Mouse (Mus musculus) Muller cell, postnatal 12 days (primary cell): Measurements from ENCODE around the gene Cntnap2.
"Not testable (repeated sequence)": the region's sequence is repeated elsewhere in the genome, so short reads cannot be mapped to it uniquely, and the experiment has no call there.

ENCODE experiments used
- DNase-seq: peaks from one replicate; pipeline ENCODE4 v3.0.0-alpha.2; 2015; ENCODE audit errors: inconsistent ontology term

The Cntnap2 gene

DNA sequence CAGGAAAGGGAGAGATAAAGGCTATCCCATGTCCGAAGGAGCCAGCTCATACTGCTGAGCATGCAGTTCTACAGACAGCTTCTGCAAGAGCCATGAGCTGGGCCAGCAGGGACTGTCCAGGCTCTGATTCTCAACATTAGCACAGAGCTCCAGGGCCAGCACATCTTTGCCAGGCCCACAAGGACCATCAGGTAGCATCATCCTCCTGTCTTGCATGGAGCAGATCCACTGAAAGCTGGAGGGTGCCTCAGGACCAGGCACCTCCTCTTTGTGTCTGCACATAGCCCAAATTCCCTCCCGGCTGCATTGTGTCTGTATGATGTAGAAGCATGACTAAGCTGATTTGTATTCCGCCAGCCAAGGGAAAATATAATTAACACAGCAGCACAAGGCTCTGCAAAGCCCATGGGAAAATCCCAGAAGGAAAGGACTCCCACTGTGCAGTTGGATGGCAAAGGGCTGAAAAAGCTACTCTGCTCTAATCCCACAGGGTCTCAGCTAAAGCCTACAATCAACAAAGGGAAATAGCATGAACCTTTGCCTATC is 2180.3 kb downstream of the Cntnap2 start:
- DNase-seq = peak; percentile 97

DNA sequence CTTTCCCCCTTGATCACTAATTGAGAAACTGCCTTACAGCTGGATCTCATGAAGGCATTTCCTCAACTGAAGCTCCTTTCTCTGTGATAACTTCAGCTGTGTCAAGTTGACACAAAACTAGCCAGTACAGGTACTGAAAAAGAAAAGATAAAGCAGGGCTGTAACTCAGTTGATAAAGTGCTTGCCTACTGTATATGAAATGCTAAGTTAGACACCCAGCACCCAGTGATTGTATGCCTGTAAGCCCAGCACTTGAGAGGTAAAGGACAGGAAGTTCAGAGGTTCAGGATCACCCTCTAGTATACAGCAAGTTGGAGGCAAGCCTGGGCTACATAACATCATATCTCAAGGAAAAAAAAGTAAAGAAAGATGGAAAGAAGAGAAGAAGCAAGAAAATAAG is 2182.2 kb downstream of the Cntnap2 start:
- no peak for DNase-seq

DNA sequence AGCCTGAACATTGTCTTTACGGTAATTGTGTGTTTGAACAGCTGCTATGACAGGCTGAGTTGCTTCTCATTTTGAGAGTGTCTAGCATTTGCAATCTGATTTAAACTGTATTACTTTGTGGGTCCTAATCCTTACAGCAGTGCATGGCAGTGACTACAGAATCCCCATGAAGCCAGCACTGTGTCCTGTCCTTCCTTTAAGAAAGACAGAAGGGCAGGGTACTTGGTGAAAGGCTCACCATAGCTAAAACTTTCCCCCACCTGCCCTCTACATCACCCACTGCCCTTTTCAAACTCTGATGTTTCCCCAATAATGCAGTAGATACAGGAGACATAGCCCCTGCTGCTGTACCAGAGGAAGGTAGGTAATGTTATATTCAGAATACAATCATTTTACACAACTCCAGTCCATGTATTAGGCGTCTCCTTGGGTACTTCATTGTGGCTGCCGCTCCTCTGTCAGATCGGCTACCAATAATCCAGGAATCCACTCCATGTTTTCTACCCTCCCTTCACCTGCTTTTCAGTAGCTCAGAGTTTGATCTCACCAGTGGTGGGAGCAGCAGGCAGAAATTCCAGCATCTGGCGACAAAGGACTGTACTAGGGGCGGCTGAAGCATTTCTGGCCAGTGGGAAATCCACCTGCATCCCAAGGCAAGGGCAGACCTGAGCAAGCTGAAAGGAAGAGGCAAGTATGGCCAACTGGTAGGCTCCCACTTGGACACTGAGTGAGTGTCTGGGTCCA is 2184.9 kb downstream of the Cntnap2 start:
- DNase-seq = peak; percentile 86

DNA sequence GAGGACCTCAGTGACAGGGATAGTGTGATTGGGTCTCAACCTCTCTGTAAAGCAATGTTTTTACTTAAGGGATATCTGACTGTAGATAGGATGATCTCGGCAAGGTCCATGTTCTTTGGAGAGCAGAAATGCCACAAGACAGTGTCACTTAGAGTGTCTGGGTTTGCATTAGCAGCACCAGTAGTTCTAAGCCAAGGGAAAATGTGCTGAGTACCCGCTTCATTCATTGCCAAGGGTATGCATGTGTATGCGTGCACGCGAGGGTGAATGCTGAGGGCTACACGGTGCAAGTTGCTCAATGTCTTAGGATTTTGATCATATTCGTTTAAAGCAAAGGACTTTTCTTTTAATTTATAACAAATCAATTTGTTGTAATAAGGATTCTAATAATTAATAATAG is 2185.5 kb downstream of the Cntnap2 start:
- DNase-seq = no peak

DNA sequence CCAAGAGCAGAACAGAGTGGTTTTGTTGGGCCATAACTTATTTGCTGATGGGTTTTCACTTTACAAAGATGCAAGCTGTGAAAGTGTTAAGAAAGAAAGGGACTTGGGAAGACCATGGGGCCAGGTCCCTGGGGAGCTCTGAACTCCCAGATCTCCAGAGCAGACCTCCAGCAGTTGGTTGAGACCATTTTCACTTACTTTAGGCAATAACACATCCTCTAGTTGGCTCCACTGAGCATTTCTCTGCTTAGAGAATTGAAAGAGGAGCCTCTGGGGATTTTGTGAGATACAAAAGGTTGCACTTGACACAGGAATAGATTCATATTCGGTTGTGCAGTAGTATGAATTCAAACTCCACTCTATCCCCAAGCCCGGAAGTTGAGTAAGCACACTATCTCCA is 2196.1 kb downstream of the Cntnap2 start:
- no peak for DNase-seq

DNA sequence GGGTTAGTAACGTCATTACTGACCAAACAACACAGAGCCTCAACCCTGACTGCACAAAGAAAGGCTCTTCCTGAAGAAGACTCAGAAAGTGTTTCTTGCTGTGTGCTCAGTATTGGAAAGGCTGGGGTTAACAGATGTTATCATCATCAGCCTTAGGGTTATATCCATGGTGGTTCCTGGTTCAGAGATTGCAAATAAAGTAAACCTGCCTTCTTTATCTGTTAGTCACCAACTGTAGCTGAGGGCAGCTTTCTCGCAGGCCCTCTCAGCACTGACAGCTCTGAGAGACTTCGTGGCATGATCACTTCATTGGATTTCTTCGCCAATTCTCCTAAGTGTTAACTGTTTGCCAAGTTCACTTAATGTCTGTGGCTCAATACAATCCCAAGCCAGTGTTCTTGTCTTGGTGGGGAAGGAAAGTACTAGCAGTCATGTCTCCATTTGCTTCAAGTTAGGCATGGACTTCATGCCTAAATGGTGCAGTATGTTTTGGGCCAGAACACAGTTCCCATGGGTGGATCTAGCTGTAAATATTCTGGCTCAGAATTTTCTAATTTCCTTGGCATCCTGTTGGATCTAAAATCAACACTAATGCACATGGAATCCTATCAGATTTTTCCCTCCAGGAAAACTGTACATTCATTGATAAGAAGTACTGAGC is 2197.2 kb downstream of the Cntnap2 start:
- no peak for DNase-seq

DNA sequence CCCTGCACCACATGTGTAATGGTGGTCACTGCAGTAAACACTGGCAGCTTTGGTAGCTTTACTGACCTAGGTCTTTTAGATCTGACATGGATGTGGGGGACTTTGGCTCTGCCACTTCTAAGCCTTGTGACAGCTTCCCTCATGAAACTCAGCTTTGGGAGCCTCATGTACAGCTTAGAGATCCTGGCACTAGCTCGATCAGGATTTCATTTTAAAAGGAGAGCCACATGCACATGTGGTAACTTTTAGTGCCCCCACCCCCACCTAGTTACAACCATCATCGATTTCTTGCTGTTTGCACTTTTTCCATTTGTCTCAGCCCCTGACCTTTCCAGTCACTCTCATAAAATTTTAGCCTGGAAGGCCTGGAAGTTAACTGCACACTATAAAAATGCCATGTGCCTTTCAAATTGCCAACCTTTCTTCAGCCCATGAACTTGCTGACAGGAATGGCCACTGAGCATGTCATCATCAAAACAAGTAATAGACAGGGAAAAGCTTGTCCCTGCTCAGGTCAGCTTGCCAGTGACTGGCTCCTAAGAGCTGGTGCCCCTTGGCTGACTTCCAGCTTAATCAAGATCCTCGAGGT is 2197.9 kb downstream of the Cntnap2 start:
- DNase-seq = no peak

DNA sequence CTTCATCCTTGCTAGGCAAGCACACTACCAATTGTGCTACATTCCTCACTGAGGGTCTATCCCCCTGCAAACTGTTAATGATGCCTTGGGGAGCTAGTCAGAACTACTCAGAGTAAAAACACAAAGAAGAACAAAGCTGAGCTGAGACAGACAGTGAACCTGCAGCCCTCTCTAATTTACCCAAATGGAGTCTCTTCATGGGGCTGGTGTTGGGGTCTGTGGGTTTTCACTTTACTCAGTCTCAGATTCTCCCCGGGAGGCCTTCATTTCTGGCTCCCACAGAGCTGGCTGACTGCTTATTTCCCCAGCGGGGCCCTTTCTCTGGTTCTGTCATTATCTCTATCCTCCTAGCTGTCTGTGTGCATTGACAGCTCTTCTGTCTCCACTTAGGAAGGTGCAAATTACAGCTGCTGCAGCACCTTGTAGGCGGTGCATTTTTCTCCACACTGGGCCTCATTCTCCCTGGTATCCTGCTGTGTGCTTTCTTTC is 2200.5 kb downstream of the Cntnap2 start:
- DNase-seq = no peak

DNA sequence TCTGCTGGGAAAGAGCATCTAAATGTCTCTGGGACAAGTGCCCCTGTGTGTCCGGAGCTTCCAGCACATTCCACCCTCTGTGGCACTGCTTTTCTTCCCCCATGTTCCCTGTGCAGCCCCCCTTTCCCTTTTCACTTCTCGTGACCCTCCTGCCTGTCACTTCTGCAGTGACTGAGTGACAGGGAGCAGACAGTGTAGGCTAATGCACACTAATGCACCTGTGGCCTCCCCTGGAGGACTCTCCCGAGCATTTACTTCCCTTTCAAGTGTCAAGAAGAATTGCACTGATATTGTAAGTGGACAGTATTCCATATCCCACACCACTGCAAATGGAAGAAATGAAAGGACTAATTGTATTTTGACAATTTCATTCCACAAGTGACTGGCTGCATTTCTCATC is 2208.1 kb downstream of the Cntnap2 start:
- DNase-seq = no peak

DNA sequence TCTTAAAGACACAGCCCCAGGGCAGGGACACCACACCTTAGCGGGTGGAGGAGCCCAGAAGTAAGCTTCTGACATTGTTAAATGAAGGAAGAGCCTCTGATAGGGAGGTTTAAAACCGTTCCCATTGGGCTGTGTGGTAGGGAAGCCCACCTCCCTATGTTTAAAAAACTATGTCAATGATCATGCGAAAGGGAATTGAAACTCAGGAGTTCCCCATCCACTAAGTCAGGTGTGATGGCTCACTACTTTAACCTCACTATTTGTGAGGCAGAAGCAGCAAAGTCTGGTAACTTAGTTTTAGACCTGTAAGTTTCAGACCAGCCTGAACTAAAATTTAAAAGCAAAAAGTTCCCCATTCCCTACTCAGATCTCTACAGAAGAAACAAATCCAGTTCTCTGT is 2210.3 kb downstream of the Cntnap2 start:
- no peak for DNase-seq

DNA sequence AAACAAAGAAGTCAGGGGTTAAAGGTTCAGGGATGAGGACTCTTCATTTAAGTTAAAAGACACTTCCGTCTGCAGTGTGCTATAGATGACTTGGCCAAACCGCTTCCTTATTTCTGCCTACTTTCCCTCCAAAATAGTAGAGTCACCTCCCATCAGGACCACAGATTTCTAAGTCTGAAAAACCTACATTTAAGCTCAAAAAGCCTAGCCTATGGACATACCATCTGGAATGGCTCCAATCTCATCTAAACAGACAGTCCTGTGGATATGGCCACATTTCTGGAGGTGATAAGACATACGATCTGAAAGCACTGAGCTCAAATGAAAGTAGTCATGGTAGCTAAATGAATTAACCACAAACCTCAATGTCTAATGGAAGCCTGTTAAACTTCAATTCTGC is 2212.4 kb downstream of the Cntnap2 start:
- no peak for DNase-seq

DNA sequence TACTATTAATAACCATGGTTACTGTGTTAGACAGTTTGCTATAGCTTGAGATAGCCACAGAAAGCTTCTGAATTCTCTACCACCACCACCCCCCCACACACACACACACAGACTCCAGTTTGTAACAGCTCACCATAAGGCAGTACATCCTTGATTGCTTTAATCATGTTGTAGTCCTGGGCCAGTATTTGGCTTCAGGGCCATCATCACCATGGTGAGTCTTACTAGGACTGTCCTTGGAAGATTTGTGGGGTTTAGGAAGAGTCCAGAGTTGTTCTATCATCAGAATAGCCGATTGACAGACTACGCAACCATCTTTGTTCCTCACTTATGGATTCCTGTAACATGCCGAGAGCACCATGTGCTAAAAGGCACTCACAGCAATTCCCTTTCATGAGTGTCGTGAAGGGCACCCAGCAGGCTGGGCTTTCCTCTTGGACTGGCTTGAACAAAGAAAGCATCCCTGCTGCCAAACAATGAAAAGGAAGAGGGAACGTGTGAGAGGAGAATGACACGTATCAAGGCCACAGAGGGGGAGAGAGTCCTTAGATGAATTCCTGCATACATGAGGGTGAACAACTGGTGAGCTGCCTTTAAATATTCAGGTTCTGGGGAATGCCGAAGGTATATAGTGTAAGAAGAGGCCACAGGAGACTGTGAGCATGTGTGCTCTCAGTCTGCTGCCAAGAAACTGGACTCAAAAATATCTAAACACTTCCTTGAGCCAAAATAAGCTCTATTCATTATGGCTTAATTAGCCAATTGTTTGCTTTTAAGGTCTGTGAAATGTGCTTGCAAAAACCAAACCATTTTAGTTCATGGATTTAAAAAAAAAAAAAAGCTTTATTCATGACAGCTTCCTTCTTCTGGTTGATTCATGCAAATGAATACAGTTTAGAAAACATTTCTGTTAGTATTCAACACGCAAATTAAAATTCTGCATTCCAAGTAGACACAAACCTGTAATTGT is 2213.7 kb downstream of the Cntnap2 start:
- DNase-seq = peak; percentile 82

DNA sequence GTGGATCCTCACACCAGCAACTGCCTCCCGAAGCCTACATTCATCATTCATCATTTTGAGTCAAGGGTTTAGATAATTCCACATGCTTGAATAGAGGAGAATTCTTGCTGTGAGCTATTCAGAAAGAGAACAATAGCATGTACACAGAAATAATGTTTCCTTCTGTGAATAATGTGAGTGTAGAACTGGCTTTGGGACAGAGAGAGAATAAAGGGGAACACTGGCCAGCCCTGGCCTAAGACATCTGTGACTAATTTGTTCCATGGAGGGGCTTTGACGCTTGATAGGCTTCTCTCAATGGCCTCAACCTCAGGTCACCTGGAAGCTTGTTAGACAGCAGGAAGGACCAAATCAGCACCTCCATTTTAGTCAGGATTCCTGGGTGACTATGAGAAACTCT is 2215.9 kb downstream of the Cntnap2 start:
- peak; percentile 96 for DNase-seq

DNA sequence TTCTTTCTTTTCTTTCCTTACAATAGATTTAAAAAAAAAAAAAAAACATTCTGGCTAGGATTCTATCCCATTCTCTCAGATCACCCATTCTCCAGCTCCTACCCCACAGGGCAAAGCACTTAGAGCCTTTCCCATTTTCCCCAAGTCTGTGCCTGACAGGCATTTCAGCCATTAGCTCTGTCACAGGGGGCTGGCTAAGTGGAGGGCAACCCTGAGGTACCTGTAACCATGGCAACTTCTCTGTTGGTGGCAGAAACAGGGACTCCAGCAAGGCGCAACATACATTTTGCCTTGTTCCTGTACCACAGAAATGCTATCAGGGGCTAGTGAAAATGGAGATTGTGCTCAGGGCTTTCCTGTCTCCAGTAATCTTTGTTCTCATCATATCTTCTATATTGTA is 2220.0 kb downstream of the Cntnap2 start:
- DNase-seq = no peak

DNA sequence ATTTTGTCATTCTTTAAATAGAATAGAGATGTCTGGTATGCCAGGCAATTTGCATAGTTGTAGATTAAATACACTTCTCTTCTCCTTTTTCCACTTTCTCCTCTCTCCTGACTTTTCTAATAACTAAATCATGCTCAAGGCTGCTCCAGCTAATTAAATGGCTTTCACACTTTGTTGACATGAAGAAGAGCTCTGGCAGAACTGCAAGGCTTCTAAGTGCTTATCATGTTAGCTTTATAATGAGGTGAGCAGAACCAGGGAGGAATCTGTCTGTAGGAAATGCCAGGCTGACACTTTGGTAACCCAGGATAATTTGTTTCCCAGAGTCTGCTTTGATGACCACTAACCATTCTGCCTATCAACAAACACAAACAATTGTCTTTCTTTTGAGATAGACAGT is 2222.4 kb downstream of the Cntnap2 start:
- DNase-seq = no peak

DNA sequence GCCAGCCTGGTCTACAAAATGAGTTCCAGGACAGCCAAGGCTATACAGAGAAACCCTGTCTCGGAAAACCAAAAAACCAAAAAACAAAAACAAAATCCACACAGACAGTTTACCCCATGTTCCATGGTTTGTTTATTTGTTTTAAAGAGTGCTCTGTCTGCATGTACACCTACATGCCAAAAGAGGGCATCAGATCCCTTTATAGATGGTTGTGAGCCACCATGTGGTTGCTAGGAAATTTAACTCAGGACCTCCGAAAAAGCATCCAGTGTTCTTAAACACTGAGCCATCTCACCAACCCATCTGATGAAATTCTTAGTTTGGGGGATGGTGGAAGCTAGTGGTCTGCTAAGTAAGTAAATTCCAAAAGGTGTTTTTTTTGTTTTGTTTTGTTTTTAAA is 2225.6 kb downstream of the Cntnap2 start:
- DNase-seq = no peak

DNA sequence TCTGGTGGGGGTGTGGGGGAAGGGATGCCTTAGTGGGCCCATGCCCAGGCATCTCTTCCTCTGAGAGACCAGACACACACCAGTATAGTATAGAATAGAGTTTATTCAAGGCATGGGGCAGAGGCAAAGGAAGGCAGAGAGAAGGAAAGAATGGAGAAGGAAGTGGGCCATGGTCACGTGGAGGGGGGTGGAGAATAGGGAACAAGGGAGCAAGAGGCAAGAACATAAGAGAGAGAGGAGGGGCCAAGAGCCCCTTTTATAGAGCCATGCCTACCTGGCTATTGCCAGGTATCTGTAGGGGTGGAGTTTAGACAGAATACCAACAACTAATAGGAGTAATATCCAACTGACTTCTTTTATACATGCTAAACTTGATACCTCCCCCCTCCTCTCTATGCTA is 2226.6 kb downstream of the Cntnap2 start:
- no peak for DNase-seq

DNA sequence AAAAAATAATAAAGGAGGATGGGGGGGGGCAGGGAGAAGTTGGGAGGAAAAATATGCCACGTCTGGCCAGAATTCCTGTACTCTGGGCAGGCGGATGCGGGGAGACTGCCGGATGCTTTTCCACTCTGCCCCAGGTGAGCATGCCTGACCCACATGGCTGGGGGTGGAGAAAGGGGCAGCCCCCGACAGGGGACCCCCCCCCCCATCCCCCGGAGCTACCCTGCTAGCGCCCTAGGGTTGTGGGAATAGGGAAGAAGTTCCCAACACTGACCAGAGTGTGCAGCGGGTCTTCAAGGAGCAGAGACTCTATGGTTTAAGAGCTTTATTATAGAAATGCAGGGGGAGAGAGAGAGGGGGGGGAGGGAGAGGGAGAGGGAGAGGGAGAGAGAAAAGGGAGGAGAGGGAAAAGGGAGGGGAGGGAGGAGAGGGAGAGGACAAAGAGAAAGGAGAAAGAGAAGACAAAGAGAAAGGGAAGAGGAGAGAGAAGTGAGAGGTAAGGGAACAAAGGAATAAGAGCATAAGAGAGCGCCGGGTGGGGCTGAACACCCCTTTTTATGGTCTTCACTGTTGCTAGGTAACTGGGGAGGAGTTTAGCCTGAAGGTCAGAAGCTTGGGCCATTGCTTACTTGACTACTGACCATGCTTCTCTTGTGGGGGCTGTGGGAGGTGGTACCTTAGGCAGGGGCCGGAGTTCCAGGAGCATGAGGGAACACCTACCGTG is 2227.2 kb downstream of the Cntnap2 start:
- not testable (repeated sequence) for DNase-seq

DNA sequence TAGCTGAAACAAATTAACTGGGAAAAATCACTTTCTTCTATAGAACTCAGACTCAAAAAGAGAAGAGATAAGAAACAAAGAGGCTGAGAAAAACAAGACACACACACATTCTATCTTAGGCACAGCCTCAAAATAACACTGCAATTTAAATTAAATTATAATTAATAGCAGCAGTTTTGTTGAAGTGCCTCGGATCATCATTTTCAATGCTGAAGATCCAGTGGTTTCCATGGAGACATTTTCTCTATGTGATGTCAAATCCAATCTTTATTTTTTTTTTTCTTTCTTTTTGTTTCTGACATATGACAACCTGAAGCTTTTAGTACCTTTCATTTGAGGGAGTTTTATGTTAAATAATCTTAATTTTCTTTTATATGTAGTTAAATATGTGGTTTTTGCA is 2228.6 kb downstream of the Cntnap2 start:
- no peak for DNase-seq

DNA sequence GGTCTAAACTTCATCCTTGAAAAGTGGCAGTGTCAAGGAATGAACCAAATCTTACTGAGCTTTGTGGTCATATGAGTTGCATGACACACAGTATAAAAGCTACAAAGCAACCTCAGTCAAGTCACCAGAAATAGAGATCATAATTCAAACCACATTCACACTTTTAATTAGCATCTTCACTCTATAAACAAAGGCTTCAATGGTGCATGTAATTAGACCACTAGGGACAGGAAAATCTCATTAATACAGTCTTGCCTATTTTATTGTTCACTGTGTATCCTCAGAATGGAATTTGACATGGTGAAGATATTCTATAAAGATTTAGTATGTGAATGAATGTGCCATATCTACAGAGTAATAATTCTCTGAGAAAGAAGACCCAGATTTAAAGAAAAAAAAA is 2232.8 kb downstream of the Cntnap2 start:
- DNase-seq = peak; percentile 87

DNA sequence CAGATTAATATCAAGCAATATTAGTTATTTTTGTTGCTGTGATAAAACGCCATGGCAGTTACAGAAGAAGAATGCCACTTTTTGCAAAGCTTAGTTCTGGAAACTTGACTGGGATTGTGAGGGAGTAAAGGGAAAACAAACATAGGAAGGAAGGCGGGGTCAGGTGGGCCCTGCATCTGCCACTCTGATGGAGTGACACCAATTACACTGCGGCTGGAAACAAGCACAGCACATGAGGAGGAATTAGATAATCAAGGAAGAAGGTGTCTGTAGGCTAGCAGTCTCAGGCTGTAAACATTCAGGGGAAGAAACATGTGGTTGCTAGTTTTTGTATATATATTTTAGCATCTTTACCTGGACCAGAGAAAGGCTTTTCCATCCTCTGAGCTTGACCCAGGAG is 2233.3 kb downstream of the Cntnap2 start:
- DNase-seq = no peak
